Mouse (Mus musculus) spleen, adult 2 months (tissue): ENCODE measurements around the gene Pafah1b2.

ENCODE experiments used
- CTCF ChIP-seq: fragments of 200-500 bp; IDR thresholded peaks from 2 replicates; pipeline ENCODE4 v1.5.1; 2011; ENCODE audit warnings: mild to moderate bottlenecking, inconsistent platforms; ENCODE audit not compliant: insufficient read depth, insufficient read length, insufficient replicate concordance; ENCODE audit errors: extremely low read depth
- POLR2A ChIP-seq: fragments of 200-500 bp; IDR thresholded peaks from 2 replicates; pipeline ENCODE4 v1.6.1; 2011; ENCODE audit warnings: low read depth, low read length, inconsistent platforms

DNA sequence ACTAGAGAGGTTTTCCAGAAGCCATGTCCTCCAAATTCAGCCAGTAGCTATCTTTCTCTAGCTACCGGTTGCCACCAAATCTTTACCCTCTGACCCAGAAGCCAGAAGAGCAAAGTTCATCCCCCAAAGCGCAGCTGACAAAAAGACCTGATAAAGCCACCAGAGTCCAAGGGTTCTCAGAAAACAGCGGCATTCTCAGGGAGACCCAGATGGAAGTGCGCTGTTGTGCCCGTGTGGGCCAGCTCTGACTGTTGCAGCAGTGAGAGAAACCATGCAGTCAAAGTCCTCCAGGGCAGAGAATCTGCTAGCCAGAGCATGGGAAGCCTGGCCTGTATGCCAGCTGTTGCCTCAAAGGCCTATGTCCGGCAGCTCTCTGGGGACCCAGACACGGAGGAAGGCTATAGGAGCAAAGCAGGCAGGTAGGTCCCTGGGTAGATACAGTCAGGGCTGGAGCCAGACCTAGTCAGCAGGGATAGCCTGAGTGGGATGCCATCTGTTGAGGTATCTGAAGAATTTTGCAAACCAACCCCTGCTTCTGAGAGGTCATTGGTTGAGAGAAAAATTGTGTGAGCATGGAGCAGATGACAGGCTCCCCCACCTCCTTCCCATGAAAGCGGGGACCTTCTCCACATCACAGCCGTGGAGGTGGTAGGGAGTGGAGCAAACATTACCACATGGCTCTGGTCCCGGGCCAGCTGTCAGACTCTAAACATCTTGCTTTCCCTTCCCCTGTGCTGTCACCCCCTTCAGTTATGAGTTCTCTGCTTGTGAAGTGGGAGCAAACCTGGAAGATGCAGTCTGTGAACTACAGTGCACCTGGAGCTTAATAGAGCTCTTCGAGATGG lies 79.7 kb downstream of the Pafah1b2 start:
- TF ChIP-seq POLR2A (no peak), CTCF (no peak)
